Mouse (Mus musculus): ENCODE results near the gene Gm17545.

GRCm38 (mm10) chr9:22411002-22411857 is 42.9 kb upstream of the Gm17545 start, which contains the start of gene 9530077C05Rik:
- TF ChIP-seq CTCF (IDR thresholded peaks at IDR 0.05; ENCODE audit: borderline replicate concordance, insufficient read depth, low read length) (peak; percentile 97), POLR2A (IDR thresholded peaks at IDR 0.05; ENCODE audit: low read depth, low read length) (no peak)
